Mouse (Mus musculus): ENCODE results near the gene Gm43517. TPM values are rescaled to one million over a fixed set of nuclear protein-coding genes. Genes with fewer than 3 reads are reported as not detected.

Gene Gm43517
- polyA plus RNA-seq, 1 experiment from 2014 or later = not detected

Other genes starting within 250 kb of the Gm43517 start
- gene Foxg1, start 2.5 kb upstream of the Gm43517 start, polyA plus RNA-seq (2015; fragmentation: Nextera tagmentation; extraction: Ambion mirVana) = 0.10 TPM in 1 of 2 replicates, not detected in the other

Data from stomach, embryonic 16.5 days (tissue).